Mouse (Mus musculus): Measurements from ENCODE around the gene Klk1b9. TPM values are rescaled to one million over a fixed set of nuclear protein-coding genes. Genes with fewer than 3 reads are reported as not detected.
"Not testable (repeated sequence)": the region's sequence is repeated elsewhere in the genome, so short reads cannot be mapped to it uniquely, and the experiment has no call there.

Gene Klk1b9
- polyA plus RNA-seq, 1 experiment, result not detected

GRCm38 (mm10) chr7:44004847-44005246, 29.0 kb downstream of the Klk1b9 start:
- H3K4me3 ChIP-seq (ENCODE audit: low read depth, low read length), result no peak overlapping the region
- no peak for TF ChIP-seq CTCF (IDR thresholded peaks at IDR 0.05; ENCODE audit: extremely low read depth, insufficient read length, insufficient replicate concordance, low read depth, low read length)
- TF ChIP-seq POLR2A (IDR thresholded peaks at IDR 0.05; ENCODE audit: low read depth, low read length), result no peak

GRCm38 (mm10) chr7:44011868-44012267, 36.0 kb downstream of the Klk1b9 start, which contains the start of gene Klk1b26:
Klk1b26 (plus strand) TSS chr7:44012168.
- H3K4me1 ChIP-seq (ENCODE audit: control insufficient read depth, insufficient read depth, insufficient read length, low read length); H3K27me3 ChIP-seq (ENCODE audit: control insufficient read depth, insufficient read depth, low read length); H3K36me3 ChIP-seq (ENCODE audit: control insufficient read depth, insufficient read depth, low read length); H3K27ac ChIP-seq (ENCODE audit: insufficient read depth, low read depth, low read length); H3K4me3 ChIP-seq (ENCODE audit: low read depth, low read length): not testable (repeated sequence)

More at GRCm38 (mm10) chr7:44004847-44005246, 29.0 kb downstream of the Klk1b9 start:
- Histone ChIP-seq H3K27ac (ENCODE audit: insufficient read depth, low read depth, low read length) (no peak overlapping the region), H3K4me1 (ENCODE audit: control insufficient read depth, insufficient read depth, insufficient read length, low read length) (peaks cover 4% of the 10 kb centered on the region; the same call in 1 of the 2 replicates), H3K36me3 (ENCODE audit: control insufficient read depth, insufficient read depth, low read length) (no peaks in the 10 kb centered on the region), H3K27me3 (ENCODE audit: control insufficient read depth, insufficient read depth, low read length) (no peaks in the 10 kb centered on the region)

GRCm38 (mm10) chr7:44014666-44015065, 38.8 kb downstream of the Klk1b9 start:
- not testable (repeated sequence) for H3K4me3 ChIP-seq (ENCODE audit: low read depth, low read length); H3K36me3 ChIP-seq (ENCODE audit: control insufficient read depth, insufficient read depth, low read length); H3K27ac ChIP-seq (ENCODE audit: insufficient read depth, low read depth, low read length); H3K27me3 ChIP-seq (ENCODE audit: control insufficient read depth, insufficient read depth, low read length); H3K4me1 ChIP-seq (ENCODE audit: control insufficient read depth, insufficient read depth, insufficient read length, low read length)
- 75% methylated on average over 6 of the region's 6 CpGs for WGBS

GRCm38 (mm10) chr7:44015071-44015470, 39.2 kb downstream of the Klk1b9 start:
- Histone ChIP-seq H3K27me3 (ENCODE audit: control insufficient read depth, insufficient read depth, low read length) (no peaks in the 10 kb centered on the region), H3K36me3 (ENCODE audit: control insufficient read depth, insufficient read depth, low read length) (no peaks in the 10 kb centered on the region), H3K4me1 (ENCODE audit: control insufficient read depth, insufficient read depth, insufficient read length, low read length) (no peaks in the 10 kb centered on the region), H3K4me3 (ENCODE audit: low read depth, low read length) (no peak overlapping the region), H3K27ac (ENCODE audit: insufficient read depth, low read depth, low read length) (no peak overlapping the region)
- WGBS, result 70% methylated on average over 5 of the region's 5 CpGs
- TF ChIP-seq CTCF (IDR thresholded peaks at IDR 0.05; ENCODE audit: extremely low read depth, insufficient read length, insufficient replicate concordance, low read depth, low read length), result no peak
- no peak for TF ChIP-seq POLR2A (IDR thresholded peaks at IDR 0.05; ENCODE audit: low read depth, low read length)

Other genes with a start within 250 kb of the Klk1b9 start
- not detected in 2 replicates for gene Klk12, start 207.2 kb upstream of the Klk1b9 start, polyA plus RNA-seq (2012; rRNA removed)
- gene Klk11, start 201.5 kb upstream of the Klk1b9 start, polyA plus RNA-seq (2012; rRNA removed), result not detected in 2 replicates
- 0.19 TPM in 2 replicates for gene Klk10, start 195.0 kb upstream of the Klk1b9 start, polyA plus RNA-seq (2012; rRNA removed)
- gene Klk9, start 184.2 kb upstream of the Klk1b9 start, polyA plus RNA-seq (2012; rRNA removed), result 0.15 TPM in 1 of 2 replicates, not detected in the other
- 3.6 and 4.4 TPM in 2 replicates for gene Klk8, start 178.5 kb upstream of the Klk1b9 start, polyA plus RNA-seq (2012; rRNA removed)
- not detected in 2 replicates for gene Klk7, start 164.8 kb upstream of the Klk1b9 start, polyA plus RNA-seq (2012; rRNA removed)
- gene Klk6, start 151.6 kb upstream of the Klk1b9 start, polyA plus RNA-seq (2012; rRNA removed), result 0.22 TPM in 1 of 2 replicates, not detected in the other
- not detected in 2 replicates for gene Klk5, start 134.1 kb upstream of the Klk1b9 start, polyA plus RNA-seq (2012; rRNA removed)
- gene Klk4, start 94.9 kb upstream of the Klk1b9 start, polyA plus RNA-seq (2012; rRNA removed), result not detected in 2 replicates
- gene Klk15, start 42.3 kb upstream of the Klk1b9 start, polyA plus RNA-seq (2012; rRNA removed), result not detected in 2 replicates
- 0.43 TPM in 1 of 2 replicates, not detected in the other for gene Klk1b8, start 25.4 kb upstream of the Klk1b9 start, polyA plus RNA-seq (2012; rRNA removed)
- not detected in 2 replicates for gene Klk1b1, start 9.3 kb upstream of the Klk1b9 start, polyA plus RNA-seq (2012; rRNA removed)
- 8.5 TPM in 1 of 2 replicates, not detected in the other for gene Klk1b11, start 19.8 kb downstream of the Klk1b9 start, polyA plus RNA-seq (2012; rRNA removed)
- gene Klk1b26, start 36.1 kb downstream of the Klk1b9 start, polyA plus RNA-seq (2012; rRNA removed), result 0.13 TPM in 1 of 2 replicates, not detected in the other
- gene Klk1b27, start 76.2 kb downstream of the Klk1b9 start, polyA plus RNA-seq (2012; rRNA removed), result 0.52 and 0.65 TPM in 2 replicates
- gene Klk1b21, start 126.3 kb downstream of the Klk1b9 start, polyA plus RNA-seq (2012; rRNA removed), result not detected in 2 replicates
- gene Klk1b22, start 136.6 kb downstream of the Klk1b9 start, polyA plus RNA-seq (2012; rRNA removed), result not detected in 2 replicates
- gene Klk1b16, start 160.7 kb downstream of the Klk1b9 start, polyA plus RNA-seq (2012; rRNA removed), result not detected in 2 replicates
- 1.9 TPM in 1 of 2 replicates, not detected in the other for gene Klk1b24, start 212.2 kb downstream of the Klk1b9 start, polyA plus RNA-seq (2012; rRNA removed)
- 0.19 and 4.6 TPM in 2 replicates for gene Klk1b3, start 222.1 kb downstream of the Klk1b9 start, polyA plus RNA-seq (2012; rRNA removed)
- gene Klk1b4, start 231.4 kb downstream of the Klk1b9 start, polyA plus RNA-seq (2012; rRNA removed), result 10.1 TPM in 1 of 2 replicates, not detected in the other
- gene Klk1b5, start 239.9 kb downstream of the Klk1b9 start, polyA plus RNA-seq (2012; rRNA removed), result 0.28 and 19.2 TPM in 2 replicates
- 153 and 2,676 TPM in 2 replicates for gene Klk1, start 249.3 kb downstream of the Klk1b9 start, polyA plus RNA-seq (2012; rRNA removed)